Mouse (Mus musculus) v-Abl transformed pro-B cells (cell line): Measurements from ENCODE around the gene Prkrip1.

Experiments used
- in situ Hi-C, 2 experiments: fragments of 400-800 bp; cut with MboI; formaldehyde crosslinking; loops; one replicate each; pipeline ENCODE4 v1.15.1; 2025; ENCODE audit not compliant: unreplicated experiment in 2 of 2

Prkrip1 gene

GRCm38 (mm10) chr5:136213716-136214115 is 15.0 kb upstream of the Prkrip1 start:
- in situ Hi-C loops: loop anchor here in 1 of 2 experiments (5.0 kb wide), 1 partner anchor 509 kb away; no protein-coding TSS in a partner anchor

- in situ Hi-C loops: loop anchor here in 1 of 2 experiments (5.0 kb wide), 1 partner anchor 510 kb away; no protein-coding TSS in a partner anchor
Measured at GRCm38 (mm10) chr5:136212716-136213115, 14.0 kb upstream of the Prkrip1 start.

- in situ Hi-C loops: loop anchor here in 1 of 2 experiments (5.0 kb wide), 1 partner anchor 511 kb away; no protein-coding TSS in a partner anchor
Measured at GRCm38 (mm10) chr5:136211341-136212102, 12.8 kb upstream of the Prkrip1 start.

GRCm38 (mm10) chr5:136210549-136210948 is 11.8 kb upstream of the Prkrip1 start:
- in situ Hi-C loops: loop anchor here in 1 of 2 experiments (5.0 kb wide), 1 partner anchor 512 kb away; no protein-coding TSS in a partner anchor

GRCm38 (mm10) chr5:136201832-136202231 is 3.1 kb upstream of the Prkrip1 start:
- in situ Hi-C loops: loop anchor here (5.0 kb wide), 3 partner anchors 45 to 555 kb away; partner anchors contain the start of gene Sh2b2 (in 1 of the 2)

GRCm38 (mm10) chr5:136199526-136199925 is 763 bp upstream of the Prkrip1 start:
- in situ Hi-C loops: loop anchor here (5.0 to 25.0 kb wide), 2 partner anchors 112 to 297 kb away; partner anchors contain the start of gene Rasa4 (in 1 of the 2)

GRCm38 (mm10) chr5:136191870-136192269 is 6.9 kb downstream of the Prkrip1 start:
- in situ Hi-C loops: loop anchor here in 1 of 2 experiments (25.0 kb wide), 1 partner anchor 105 kb away; the partner anchor contains the start of gene Rasa4

- in situ Hi-C loops: loop anchor here (5.0 to 25.0 kb wide), 5 partner anchors 49 to 284 kb away; partner anchors contain the start of genes Zp3 (in 2 of the 2), Alkbh4 (in 1 of the 2), Lrwd1 (in 1 of the 2) and Rasa4 (in 1 of the 2)
Measured at GRCm38 (mm10) chr5:136186723-136187122, 12.0 kb downstream of the Prkrip1 start.

- in situ Hi-C loops: loop anchor here in 1 of 2 experiments (25.0 kb wide), 1 partner anchor 96 kb away; the partner anchor contains the start of gene Rasa4
Measured at GRCm38 (mm10) chr5:136183766-136184165, 15.0 kb downstream of the Prkrip1 start.

GRCm38 (mm10) chr5:136182830-136183229 is 15.9 kb downstream of the Prkrip1 start:
- in situ Hi-C loops: loop anchor here in 1 of 2 experiments (25.0 kb wide), 1 partner anchor 96 kb away; the partner anchor contains the start of gene Rasa4

GRCm38 (mm10) chr5:136182049-136182448 is 16.7 kb downstream of the Prkrip1 start:
- in situ Hi-C loops: loop anchor here in 1 of 2 experiments (25.0 kb wide), 1 partner anchor 95 kb away; the partner anchor contains the start of gene Rasa4

GRCm38 (mm10) chr5:136181197-136181596 is 17.6 kb downstream of the Prkrip1 start:
- in situ Hi-C loops: loop anchor here in 1 of 2 experiments (25.0 kb wide), 1 partner anchor 94 kb away; the partner anchor contains the start of gene Rasa4

GRCm38 (mm10) chr5:136179594-136179993 is 19.2 kb downstream of the Prkrip1 start:
- in situ Hi-C loops: loop anchor here in 1 of 2 experiments (5.0 to 25.0 kb wide), 2 partner anchors 37 to 92 kb away; partner anchors contain the start of gene Rasa4

- in situ Hi-C loops: loop anchor here in 1 of 2 experiments (25.0 kb wide), 1 partner anchor 1988 kb away; the partner anchor contains the start of genes Ap4m1, Cops6, Mcm7 and Zfp113
Measured at GRCm38 (mm10) chr5:136173606-136174463, 24.9 kb downstream of the Prkrip1 start.

- in situ Hi-C loops: loop anchor here in 1 of 2 experiments (25.0 kb wide), 1 partner anchor 1989 kb away; the partner anchor contains the start of genes Ap4m1, Cops6, Mcm7 and Zfp113
Measured at GRCm38 (mm10) chr5:136172939-136173338, 25.8 kb downstream of the Prkrip1 start.

- in situ Hi-C loops: loop anchor here in 1 of 2 experiments (25.0 kb wide), 1 partner anchor 1991 kb away; the partner anchor contains the start of genes Ap4m1, Cops6, Mcm7 and Zfp113
Measured at GRCm38 (mm10) chr5:136171363-136172341, 27.1 kb downstream of the Prkrip1 start.

GRCm38 (mm10) chr5:136170512-136171362 is 28.0 kb downstream of the Prkrip1 start, which contains the start of gene Orai2:
Gene Orai2 (minus strand): TSS chr5:136170713.
- in situ Hi-C loops: loop anchor here in 1 of 2 experiments (25.0 kb wide), 1 partner anchor 1992 kb away; the partner anchor contains the start of genes Ap4m1, Cops6, Mcm7 and Zfp113
